Mouse (Mus musculus) fibroblast of lung, adult 2 months (primary cell): Measurements from ENCODE around the gene B3galt5.

Experiments
- DNase-seq: peaks from one replicate; pipeline ENCODE4 v3.0.0-alpha.2; 2011; ENCODE audit warnings: low read depth

B3galt5 gene

DNA sequence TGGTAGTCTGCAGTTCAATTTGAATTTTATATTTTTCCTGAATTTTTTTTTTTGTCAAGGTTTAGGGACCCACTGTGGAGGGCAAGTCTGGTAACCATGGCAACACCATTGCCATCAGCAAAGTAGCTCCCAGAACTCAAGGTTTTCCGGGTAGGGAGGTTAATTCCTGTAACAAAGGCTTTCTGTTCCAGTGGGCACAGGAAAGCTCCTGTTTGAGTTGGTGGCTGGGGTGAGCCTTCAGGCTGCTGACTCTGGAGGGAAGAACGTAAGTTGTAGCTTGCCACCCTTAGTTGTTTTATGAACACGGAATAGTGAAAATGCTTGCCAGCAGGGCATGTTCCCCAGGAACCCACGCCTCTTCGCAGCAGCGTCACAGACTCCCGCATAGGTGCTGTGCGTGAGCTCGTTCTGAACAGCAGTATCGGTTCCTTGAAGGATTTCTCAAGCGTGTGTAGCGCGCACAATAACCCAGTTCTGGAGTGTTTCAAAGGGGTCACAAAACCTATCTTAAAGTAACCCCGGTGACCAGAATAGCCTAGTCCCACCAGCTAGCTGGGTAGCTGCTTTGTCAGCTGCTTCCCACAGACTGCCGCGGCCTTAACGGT, at the start of gene B3galt5:
B3galt5 (plus strand) TSS at position 436 of the 605 bp plus-strand sequence.
- DNase-seq, result no peak

DNA sequence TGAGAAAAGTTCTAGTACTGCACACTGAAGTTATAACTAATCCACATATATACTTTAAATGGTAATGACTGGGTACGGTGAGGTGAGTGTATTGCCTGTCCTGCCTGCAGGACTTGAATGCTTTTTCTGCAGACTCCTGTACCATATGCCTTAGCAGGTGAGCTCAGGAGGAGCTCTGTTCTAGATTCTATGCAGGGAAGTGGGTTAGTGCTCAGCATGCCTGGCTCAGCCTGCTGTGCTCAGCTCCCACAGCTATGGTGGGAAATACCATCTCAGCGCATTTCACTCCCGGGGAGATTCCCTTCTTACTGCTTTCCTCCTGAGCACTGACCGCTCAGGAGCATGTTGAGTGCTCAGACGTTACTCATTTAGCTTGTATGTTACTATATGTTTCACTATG, 48.0 kb upstream of the B3galt5 start:
- DNase-seq, result no peak

DNA sequence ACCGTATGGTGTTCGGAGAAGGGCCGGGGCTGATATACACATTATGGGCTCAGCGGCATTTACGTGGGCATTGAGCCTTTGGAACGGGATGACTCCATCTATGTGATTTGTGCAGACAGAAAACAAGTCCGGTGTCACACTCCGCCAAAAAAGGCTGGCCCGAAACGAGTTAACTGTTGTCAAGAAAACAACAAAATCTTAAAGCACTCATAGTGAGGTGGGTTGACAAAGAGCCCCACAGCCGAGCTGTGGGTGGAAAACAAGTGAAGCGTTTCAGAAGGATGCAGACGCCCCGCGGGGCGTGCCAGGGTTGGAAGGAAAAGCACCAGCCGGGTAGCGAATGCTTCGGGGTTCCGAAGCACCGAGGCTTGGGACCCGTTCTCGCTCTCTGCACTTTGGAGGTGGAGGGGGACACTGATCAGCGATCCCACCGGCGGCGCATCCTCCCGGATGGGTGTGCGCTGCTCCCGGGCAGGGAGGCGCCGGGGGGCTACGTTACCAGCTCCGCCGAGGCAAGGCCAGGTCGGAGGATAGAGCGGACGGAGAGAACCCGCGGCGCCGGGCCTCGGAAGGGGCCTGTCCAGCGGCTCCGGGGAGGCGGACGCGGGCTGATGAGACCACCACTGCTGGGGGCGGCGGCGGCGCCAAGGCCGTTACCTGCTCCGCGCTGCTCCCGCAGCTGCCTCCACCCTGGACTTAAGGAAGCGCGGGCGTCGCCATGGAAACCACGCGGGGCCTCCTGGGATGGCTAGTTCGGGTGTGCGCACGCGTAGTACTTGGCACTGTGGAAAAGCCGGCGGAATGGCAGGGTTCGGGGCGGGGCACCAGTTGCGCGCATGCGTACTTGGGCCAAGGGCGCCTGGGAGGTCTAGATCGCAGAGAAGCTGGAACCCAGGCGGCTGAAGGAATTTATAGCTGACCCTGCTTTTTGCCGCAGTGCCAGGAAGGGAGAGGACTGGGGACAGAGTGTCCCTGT, 43.8 kb upstream of the B3galt5 start, which contains the start of gene Lca5l:
Lca5l (minus strand) TSS at position 741 of the 976 bp plus-strand sequence.
- peak; percentile 92 for DNase-seq

DNA sequence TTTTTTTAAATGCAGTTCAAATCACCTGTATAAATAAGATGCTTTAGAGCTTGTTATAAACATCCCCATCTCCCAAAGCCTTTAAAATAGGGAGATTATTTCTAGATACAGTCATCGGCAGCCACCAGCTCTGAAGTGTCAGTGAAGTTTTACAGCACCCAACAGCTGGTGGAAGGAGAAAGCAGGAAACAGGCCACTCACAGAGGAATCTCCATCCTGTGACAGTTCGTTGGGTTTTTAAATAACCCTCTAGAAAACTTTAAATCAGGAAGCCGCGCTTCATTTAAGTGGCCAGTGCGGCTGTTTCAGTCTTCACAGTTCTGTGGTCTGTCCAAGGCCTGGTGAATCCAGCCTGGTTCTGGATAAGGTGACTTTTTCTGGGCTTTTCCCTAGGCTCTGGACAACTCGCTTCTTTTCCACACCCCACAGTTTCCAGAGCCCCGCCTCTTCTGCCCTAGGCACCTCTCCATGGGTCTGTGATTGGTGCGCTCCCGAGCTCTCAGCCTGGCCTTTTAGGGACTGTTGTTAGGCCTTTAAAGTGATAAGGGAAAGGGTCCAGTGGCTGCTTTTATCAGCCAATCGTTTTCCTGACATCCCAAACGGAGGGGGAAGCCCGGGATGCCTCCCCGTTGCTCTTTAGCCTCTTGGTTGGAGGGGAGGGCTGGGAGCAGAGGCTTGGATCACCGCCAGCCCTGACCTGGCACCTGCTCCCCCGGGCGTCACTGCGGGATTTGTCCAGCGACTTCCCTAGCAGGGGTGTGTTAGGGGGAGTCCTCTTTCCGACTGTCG, 35.5 kb upstream of the B3galt5 start, which contains the start of gene Sh3bgr:
Sh3bgr (plus strand) TSS at position 538 of the 789 bp plus-strand sequence.
- no peak for DNase-seq

DNA sequence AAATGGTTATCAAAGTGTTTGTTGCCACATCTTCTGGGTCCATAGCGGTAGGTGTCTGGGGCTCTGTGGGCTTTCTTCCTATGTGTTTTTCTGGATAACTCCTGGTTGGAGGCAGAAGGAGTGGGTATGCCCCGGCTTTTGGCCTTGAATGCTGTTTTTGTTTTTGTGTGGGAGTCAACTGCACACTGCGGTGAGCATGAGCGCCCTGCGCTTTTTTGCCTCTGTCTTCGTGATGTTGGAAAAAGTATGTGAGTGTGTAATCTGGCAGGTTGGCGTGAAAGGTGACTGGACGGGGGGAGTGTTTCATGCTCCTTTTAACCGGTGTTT, 34.9 kb upstream of the B3galt5 start:
- no peak for DNase-seq

DNA sequence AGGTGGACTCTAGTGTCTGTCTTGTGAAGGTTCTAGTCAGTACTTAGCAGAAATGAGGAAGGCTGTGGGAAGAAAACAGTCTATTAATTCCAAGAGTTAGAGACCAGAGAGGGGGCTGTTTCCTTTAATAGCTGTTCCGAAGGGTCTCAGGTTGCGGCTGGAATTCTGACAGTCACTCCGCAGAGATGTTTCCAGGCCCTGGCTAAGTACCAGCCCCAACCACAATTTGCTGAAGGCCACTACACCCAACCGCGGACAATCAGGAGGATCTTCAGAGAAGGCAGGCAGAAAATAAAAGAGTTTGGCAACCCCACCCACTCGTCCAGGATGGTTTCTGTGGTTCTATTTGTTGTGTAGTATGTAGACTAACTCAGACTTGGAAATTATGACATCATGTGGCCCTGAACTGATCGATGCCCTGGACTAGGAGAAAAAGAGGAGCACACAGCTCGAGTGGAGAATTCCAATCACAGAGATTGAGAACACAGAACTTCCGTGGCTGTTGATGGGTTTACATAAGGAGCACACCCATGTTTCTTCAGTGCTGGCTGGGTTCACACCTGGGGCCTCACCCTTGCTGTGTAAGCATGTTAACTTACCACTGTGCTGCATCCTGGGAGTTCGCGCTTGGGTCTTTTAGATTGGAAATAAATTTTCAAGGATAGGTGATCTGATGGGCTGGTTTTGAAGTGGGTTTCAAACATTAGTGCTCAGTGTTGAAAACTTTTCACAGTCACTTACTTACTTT, 33.9 kb upstream of the B3galt5 start:
- no peak for DNase-seq

DNA sequence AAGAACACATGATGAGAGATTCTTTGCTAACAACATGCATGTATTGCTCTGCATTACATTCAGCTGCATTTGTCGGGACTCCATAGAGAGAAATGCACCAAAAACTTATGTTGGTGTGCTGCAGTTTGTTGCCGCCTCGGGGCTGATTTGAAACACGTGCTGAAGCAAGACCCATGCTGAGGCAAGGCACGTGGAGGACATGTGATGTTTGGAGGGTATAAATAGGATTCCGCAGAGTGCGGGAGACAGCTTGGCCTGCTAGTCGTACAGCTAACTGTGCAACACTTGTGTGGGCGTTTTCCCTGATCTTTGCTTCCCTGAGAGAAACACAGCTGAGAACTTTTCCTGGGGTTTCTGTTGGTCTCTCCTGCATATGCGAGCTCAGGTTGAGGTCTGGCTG, 25.8 kb upstream of the B3galt5 start:
- DNase-seq, result no peak

DNA sequence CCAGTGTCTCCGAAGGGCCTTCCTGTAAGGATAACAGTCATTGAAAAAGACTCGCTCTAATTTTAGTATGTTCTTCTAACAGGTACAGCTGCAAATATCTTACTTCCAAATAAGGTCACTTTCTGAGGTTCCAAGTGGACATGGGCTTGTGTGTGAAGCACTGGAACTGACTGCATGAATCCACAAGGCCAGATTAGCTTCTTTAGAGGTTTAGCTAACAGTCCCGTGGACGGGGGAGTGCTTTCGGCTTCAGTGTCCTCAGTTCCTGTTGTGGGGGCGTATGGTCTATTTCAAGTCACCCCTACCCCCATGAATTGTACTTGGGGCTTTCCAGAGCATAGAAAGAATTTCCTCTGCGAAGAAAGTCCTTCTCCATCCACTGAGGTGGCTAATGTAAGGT, 24.7 kb upstream of the B3galt5 start:
- no peak for DNase-seq

DNA sequence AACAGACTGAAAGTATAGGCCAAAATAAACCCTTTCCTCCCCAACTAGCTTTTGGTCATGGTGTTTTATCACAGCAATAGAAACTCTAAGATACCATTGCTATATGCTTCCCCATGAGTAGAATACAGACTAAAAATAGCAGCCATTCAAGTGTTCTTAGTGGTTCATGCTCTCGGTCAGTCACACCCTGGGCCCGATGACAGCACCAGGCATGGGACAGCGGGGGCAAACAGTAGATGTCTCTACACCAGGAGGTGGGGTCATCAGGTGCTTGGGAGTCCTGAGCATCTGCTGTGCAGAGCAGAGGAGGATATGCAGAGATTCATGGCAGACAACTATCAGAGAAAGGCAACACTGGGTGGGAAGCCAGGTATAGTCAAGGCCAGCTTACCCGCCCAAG, 22.6 kb upstream of the B3galt5 start:
- no peak for DNase-seq

DNA sequence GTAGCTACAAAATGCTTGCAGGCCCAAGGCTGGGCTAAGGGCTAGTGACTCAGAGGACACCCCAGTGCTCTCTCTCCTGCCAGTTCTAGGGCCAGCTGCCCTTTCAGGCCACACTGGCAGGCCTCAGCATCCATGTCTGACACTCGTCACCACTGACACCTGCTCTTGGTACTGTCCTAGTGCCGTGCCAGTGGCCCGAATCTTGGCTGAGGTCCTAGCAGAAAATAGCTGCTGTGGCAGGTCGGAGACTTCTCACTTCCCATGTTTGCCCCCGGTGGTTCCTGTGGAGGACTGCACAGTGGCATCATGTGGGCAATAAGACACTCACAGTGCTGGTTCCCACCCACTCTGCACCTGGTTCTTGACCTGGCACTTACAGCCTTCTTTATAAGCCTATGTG, 14.1 kb upstream of the B3galt5 start:
- DNase-seq, result no peak

DNA sequence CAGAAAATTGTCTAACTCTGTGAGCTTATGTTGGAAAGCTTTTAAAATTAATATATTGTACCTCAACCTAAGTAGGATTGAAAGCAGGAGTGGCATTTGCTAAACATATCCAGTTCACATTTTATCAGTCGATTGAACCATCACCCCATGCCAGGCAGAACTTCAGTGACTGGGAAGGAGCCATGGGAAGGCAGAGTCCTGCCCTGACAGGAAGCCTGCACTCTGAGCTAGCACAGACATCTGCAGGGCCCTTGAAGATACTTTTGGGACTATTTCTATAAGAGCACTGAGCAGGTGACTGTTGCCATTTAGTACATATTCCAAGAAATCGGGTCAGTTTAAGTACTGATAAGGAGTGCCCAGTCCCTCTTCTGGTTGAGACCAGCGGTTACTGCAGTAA, 13.6 kb upstream of the B3galt5 start:
- DNase-seq, result no peak

DNA sequence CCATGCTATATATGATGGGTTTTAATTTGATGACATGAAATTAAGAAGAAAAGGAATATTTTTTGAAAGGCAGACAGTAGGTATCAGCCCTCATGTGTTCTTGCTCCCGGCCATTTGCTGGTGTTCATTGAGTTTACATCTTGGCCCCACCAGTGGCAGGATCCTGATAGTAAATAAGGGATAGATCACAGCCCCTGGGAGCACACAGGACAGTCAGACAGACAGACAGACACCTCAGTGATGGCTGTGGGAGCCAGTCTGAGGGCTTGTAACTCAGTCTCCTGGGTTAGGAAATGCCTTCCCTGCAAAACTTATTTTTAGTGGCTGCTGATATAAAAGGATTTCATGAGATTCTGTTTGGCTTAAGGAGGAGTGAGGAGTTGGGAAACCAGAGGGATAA, 13.1 kb upstream of the B3galt5 start:
- DNase-seq, result no peak

DNA sequence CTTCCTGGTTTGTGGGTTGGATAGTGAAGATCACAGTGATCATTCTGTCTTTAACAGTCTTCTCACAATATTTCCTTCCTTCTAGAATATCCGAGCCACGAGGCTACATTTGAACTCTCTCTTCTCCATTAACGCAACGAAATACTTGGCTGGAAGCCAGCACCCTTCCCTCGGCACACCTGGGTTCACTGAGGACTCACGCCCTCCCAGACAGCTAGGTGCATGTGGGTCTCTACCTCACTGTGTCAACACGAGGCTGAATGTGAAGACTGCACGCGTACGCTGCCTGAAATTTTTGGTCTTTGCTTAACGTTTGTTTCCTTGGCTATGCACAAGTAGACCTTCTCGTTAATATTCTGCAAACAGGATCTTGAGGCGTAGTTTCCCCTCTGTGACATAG, 7.2 kb upstream of the B3galt5 start:
- no peak for DNase-seq

DNA sequence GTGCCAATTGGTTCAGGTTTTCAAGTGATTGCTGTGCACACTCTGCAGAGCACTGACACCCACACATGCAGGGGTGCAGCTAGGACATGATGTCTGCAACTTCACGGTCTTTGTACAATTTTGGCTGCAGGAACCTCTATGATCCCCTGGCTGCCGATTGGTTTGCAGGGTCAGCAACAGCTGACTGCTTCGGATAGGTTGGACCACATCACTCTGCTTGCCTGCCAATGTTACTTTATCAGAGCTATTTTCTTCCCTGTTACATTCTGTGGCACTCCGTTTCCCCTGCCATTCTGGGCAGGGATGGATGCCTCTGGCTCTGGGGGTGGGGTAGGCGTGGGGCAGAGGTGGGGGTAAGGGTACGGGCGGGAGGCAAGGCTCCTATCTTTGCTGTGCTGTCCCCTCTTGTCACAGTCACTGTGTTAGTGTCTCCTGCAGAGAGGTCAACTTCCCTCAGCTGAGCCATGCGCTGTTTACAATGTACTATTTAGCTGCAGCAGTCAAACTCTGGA, 6.5 kb upstream of the B3galt5 start:
- DNase-seq, result no peak

DNA sequence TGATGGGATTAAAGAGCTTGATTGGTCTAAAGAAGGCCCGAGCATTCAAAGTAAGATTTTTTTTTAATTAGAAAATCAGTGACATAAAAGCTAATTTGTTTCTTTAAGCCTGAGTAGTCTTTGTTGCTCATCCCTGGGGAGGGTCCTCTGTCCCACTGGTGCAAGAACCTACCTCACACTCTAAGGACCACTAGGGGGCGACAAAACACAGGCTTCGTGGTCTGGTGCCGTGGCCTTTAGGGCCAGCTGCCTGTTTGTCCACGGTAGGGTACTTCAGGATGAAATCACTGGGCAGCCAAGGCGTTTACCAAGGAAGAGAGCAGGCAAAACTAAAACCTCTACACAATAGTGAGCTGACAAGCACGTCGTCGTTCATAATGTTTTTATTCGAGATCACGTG, 5.2 kb upstream of the B3galt5 start:
- DNase-seq, result peak; percentile 18

DNA sequence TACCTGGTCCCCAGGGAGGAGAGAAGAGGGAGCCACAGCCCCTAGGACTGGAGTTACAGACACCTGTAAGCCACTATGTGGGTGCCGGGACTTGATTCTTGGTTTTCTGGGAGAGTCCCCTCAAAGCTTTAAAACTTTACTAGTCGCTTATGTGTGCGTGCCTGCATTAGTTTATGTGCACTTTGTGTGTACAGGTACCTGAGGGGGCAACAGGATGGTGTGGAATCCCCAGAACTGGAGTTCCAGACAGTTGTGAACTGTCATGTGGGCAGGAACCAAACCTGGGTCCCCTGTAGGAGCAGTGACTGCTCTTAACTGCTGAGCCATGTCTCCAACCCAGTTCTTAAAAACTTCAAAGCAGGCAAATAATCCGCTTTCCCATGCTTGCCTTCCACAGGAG, 4.3 kb upstream of the B3galt5 start:
- no peak for DNase-seq

DNA sequence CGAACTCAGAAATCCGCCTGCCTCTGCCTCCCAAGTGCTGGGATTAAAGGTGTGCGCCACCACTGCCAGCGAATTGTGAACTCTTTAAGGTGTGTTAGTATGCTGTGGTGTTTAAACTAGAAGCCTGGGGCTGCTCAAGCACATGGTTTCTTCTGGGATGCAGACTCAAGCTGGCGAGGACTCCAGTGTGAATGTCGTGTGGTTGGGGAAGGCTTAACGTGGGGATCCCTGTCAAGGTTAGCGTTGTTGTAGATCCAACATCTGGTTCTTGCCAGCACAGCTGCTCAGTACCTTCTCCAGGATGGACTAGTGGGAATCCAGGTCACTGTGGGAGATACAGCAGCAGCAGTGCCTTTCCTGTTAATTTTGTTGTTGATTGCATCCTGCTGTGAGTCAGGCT, 3.6 kb upstream of the B3galt5 start:
- no peak for DNase-seq

DNA sequence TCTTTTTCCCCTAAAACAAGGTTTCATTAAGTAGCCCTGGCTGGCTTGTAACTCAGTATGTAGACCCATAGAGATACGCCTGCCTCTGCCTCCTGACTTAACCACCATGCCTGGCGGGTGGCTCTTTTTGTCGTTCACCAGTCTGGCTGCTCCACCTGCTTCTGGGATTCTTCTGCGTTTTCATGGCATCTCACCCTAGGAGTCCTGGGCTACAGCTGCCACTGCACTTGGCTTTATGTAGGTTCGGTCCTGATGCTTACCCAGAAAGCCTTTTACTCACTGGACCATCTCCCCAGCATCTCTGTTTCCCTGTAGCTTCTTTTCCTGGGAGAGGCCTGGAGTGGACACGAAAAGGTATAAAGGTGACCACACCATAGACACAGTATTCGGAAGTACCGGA, 1.6 kb upstream of the B3galt5 start:
- no peak for DNase-seq

DNA sequence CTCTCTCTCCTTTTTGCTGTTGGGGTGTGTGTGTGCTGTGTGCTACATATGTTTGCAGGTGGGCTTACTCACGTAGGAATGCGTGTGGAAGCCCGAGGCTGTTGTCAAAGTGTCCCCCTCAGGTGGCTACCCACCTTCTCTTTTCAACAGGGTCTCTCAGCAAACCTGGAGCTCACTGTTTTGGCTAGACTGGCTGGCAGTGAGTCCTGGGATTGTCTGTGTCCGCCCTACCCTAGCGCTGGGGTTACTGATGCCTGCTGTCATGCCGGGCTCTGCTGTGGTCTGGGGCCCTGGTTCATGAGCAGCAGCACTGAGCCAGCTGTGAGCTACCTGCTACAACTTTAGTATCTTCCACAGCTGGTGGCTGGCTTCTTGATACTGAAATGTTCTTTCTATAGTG, 8.9 kb downstream of the B3galt5 start:
- DNase-seq, result no peak

DNA sequence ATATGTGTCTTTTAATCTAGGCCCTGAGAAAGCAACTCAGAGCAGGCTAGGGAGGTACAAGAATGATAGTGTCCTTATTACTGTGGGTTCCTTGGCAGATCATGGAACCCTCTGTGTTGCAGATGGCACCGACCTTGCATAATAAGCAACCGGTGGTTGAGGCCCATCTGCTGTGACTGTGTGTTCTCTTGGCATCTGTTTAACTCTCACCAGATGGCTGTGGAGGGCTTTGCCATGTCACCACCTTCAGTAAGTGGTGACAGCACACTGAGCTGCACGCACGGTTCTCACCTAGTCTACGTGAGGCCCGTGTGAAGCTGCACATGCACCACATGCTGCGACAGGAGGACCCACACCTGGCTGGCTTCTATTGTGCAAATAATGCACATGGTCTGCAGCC, 14.0 kb downstream of the B3galt5 start:
- DNase-seq, result no peak

DNA sequence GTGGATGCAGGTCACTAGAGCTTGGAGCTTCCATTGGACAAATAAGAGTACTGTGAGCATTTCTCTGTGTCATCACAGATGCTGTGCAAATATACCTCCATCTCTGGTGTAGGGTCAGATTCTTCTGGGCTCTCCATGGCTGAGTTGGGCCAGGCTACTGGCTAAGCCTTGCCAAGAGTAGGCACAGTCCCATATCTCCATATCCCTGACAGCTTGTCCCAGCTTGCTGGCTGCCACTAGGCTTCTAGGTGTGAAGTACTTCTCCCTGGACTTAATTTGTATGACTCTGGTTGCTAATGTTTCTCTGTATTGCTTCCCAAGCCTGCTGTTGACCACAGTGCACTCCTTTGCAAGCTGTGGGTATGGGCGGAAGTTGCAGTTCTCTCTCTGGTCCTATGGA, 16.5 kb downstream of the B3galt5 start:
- no peak for DNase-seq

DNA sequence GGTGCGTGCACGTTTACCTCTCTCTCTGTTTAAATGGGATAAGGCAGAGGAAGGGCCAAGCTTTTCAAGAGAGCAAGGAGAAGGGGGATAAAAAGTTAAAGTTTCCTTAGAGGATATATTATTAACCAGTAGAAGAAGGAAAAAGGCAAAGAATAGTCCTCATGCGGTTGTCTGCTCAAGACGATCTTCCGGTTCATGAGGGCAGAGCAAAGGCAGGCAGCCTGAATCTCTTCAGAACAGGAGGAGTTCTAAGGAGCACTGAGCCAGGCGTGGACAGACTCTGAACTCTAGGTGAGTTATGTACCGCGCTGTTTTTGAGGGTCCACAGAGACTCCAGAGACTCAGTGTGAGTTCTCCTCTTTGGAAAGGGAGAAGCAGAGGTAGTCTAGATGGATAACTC, 22.8 kb downstream of the B3galt5 start:
- DNase-seq, result no peak
